Mouse (Mus musculus) retina, postnatal 7 days (tissue): ENCODE results near the gene Tatdn2.
"Not testable (repeated sequence)": the region's sequence is repeated elsewhere in the genome, so short reads cannot be mapped to it uniquely, and the experiment has no call there.

Source experiments
- DNase-seq: peaks from one replicate; pipeline ENCODE4 v3.0.0-alpha.2; 2012; ENCODE audit warnings: low read depth, low spot score

Tatdn2 gene

DNA sequence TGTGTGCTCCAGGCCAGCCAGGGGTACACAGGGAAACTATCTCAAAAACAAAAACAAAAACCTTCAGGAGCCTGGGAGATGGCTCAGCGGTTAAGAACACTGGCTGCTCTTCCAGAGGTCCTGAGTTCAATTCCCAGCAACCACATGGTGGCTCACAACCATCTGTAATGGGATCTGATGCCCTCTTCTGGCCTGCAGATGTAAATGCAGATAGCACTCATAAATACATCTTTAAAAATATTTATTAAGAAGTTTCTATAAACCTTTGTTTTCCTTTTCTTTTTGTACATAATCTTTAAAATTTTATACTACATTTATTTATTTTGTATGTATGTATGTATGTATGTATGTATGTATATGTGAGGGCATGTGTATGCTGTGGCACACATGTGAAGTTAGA is 24.8 kb upstream of the Tatdn2 start:
- DNase-seq, result not testable (repeated sequence)

DNA sequence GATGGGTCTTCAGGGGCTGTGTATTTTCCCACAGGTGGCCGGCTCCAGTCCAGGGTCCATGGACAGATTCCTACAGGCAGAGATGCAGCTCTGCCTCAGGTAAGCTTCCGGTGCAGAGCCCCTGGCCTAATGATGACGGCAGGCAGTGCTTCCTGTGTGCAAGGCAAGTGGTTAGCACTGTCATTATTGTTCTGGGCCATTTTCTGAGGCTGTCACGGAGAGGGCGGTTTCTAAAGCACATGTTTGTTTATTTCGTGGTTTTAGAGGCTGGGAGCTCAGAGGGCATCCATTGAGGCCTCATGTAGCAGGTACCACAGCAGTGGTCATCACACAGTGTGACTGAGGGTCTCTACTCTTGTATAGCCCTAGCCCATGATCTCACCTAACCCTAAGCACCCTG is 23.9 kb upstream of the Tatdn2 start:
- no peak for DNase-seq

DNA sequence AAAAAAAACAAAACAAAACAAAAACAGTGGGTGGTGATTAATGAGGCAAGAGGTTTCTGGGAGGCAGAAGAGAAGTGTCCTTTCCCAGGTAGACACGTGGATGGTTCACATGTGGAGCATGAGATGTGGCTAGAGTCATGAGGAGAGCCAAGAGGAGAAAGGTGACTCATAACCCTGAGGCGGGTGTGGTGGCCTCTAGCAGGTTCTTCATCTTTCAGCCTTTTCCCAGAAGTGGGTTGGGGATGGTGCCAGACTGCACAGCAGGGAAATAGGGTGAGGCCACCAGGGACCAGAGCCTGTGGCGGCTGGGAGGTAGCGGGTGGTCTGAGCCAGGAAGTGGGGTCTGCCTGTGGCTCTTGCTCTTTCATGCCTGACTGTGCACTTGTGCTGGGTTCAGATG is 21.6 kb upstream of the Tatdn2 start:
- no peak for DNase-seq

DNA sequence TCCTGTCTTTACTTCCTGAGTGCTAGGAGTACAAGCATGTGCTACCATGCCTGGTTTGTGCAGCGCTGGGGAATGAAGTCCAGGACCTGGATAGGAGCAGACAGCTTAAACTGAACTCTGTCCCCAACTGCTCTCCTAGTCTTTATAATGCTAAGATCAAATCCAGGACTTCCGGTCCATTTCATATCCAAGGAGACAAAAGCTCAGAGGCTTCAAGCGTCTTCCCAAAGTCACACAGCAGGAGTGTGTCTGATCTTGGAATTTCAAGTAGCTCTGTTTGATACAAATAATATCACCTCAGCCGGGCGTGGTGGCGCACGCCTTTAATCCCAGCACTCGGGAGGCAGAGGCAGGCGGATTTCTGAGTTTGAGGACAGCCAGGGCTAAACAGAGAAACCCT is 20.9 kb upstream of the Tatdn2 start:
- no peak for DNase-seq

DNA sequence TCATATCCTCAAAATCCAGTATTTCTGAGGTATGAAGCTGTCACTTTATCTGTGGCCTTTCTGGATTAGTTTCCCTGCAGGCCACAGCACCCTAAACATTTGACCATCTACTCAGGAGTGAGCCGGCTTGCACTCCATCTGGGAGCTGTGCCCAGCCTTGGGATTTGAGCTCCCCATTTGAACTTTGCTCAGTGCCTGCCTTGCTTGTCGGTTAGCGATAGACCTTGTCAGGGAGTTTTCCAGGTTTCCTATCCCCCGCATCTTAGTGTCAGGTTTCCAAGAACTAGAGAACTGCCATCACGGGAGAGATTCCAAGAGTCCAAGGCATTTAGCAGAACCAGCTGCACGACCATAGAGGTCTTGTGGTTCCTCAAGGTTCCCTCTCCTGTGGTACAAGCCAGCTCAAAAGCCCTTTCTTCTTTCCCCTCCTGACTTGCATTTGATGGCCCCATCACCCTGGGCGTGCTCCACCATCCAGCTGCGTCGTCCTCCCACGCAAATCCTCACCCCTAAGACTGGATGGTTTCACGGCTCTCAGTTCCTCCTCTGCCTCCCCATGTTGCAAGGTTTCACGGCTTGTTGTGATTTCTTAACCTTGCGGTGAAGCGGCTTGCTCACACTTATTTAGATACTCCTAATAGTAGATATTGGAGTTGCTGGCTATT is 19.6 kb upstream of the Tatdn2 start:
- no peak for DNase-seq

DNA sequence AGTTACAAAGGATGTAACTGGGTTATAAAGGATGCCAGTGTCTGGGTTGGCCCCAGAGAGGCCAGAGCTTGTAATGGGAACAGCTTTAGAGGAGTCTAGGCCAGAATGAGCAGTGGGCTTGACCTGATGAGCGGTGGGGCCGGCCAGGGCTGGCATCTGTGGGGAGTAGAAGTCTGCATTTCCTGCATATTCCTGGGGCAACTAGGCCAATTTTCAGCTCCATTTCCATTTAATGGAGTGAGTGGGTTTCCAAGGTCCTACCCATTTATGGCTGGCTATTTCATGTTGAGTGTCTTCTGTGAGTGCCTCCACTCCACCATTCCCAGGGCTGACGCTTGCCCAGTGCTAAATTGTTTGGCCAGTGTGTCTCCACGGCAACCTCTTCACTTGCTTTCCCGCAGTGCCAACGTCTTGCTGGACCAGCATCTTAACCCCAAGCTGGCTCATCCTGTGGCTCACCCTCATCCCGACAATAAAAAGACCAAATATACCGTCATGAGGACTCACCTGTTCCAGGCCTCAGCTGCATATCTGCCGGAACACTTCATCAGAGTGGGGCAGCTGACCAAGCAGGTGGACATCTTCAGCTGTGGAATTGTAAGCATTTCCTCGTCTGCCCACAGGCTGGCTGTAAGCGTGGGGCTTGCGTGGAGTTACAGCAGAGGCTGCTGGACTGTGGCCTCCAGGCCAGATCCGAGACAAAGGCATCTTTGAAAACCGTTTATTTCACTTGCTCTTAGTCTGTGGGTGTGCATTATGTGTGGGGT is 18.4 kb upstream of the Tatdn2 start:
- DNase-seq, result no peak

DNA sequence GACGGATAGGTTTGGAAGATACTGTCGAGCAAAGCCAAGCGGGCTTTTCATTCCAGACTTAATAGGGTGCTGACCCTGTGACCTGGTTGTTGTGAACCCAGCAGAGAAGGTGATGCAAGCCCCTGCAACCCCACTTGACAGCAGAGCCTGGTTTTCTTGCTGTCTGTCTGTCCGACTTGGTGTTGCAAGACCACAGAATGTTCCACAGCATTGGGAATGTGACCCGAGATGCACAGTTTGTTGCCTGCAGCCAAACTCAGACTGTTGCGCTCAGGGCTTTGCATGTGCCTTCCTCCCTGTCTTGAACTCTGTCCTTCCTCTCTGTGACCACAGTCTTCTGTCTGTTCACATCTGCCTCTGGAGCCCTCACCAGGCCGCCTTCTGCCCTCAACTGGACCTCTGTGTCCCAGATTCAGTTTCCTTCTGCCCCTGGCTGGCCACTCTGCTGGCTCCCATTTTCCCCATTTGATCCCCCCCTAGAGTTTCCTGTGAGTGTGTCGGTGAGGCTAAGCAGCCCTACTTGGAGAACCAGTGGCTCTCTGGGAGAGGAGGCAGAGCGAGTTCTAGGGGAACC is 16.8 kb upstream of the Tatdn2 start:
- no peak for DNase-seq

DNA sequence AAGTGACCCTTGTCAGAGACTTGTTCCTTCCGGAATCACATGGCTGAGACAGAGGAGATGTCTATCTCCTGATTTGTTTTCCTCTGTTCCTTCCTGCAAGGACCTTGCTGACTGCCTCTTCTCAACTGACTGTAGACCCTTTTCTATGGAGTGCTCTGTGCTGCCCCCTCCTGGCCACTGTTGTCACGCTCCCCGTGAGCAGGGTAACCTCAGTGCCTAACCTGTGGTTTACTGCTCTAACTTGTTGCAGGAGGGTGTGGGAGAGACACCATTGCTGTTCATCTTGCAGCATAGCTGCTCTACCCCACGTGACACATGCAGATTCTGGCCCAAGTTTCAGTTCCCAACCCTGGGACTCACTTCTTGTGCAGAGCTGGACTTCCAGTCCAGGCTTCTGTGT is 15.6 kb upstream of the Tatdn2 start:
- DNase-seq, result peak; percentile 61

DNA sequence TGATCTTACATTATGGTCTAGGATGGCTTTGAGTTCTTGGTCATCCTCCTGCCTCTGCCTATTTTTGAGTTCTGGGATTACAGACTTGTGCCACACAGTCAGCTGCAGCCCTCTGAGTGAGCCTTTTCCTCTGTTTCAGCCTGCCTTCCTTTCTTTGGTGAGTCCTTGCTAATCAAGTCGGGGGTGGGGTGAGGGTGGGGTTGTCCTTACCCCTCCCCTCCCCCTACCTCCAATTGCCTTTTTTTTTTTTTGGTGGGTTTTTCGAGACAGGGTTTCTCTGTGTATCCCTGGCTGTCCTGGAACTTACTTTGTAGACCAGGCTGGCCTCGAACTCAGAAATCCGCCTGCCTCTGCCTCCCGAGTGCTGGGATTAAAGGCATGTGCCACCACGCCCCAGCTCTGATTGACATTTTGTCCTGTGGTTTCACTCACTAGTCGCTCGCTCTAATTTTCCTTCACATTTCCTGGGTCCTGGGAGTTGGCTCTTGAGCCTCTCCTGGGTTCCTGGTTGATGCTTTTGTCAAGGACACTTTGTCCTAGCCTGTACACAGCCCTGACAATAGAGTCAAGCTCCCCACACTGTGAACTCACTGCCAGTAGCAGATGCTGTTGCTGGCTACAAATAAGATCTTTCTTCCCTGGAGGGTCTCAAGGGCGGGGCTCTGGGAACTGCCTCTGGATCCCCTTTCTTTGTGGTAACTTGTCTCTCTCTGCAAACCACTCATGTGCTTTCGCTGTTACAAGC is 13.6 kb upstream of the Tatdn2 start:
- no peak for DNase-seq

DNA sequence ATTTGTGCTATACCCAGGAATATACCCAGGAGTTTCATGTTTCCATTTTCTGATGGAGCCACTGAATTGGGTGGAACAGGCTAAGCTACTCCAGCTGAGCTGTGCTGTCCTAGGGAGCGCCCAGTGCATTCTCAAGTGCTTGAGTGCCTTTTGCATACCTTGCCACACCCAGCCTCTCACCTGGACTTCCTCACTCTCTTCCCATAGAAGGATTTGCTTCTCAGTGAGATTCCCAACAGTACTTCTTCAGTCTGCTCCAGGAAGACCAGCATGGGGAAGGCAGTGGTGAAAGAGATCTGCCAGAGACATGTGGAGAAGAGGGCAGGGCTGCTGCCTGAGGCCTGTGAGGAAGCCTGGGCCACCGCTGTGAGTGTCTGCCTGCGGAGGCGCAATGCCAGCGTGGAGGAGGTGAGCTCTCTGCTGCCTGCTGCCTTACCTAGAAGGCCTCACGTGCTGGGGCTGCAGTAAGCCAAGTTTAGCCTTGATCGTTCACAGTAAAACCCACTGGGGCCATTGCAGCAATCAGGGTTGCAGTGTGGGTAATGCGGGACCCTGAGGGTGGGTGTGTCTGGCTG is 10.2 kb upstream of the Tatdn2 start:
- no peak for DNase-seq

DNA sequence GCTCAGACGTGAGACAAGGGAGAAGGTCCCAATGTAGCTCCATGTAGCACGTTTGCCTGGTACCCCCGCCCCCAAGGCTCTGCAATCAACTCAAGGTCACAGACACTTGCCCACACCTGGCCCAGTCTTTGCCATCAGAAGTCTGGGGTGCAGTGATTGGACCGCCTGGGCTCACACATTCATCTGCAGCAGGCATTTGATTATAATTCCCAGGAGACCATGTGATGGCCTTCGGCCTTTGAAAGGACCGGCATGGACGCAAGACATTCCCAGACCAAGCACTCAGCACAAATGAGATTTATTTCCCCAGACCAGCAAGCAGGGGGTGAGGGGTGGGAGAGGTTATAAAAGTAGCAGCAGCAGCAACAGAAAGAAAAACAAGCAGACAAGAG is 6.8 kb upstream of the Tatdn2 start:
- no peak for DNase-seq

DNA sequence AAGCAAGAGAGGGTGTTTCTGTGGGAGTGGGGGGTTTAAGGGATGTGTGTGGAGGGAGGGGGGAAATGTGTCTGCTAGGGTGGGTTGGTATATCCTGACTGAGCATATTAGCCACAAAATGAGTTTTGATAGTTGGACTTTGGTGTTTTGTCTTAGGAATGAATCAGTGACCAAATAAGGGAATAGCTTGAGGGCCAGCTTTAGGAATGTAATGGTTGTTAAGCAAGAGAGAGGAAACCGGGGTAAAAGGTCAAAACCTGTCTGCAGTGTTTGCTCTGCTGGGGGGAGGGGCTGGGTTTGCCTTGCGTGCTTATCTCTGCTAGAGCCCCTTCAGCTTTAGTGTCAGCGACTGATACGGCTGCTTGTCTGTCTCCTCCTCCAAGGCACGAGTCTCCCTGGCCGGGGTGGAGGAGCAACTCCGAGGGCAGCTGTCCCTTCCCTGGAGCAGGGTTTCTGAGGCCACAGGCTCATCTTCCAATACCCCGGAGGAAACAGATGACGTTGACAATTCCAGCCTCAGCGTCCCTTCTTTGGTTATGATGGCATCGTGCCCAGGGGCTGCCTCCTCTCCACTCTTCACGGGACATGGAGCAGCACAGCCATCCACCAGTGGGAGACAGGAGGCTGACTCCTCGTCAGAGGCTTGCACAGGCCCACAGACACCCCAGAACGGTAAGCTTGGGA is 6.3 kb upstream of the Tatdn2 start:
- no peak for DNase-seq

DNA sequence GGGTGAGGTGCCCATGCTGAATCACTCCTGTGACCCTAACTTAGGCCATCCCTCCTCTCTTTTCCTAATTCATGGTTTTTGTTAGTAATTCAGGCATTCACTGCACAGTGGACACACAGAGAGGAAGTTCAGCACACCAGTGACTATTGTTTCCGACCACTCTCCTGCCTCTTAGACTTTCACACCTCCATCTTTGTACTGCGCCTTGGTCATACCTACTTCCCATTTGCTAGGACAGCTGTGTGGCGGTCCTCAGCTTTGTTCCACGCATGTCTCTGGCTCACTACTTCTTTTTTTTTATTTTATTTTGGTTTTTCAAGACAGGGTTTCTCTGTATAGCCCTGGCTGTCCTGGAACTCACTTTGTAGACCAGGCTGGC is 5.8 kb upstream of the Tatdn2 start:
- DNase-seq, result no peak

DNA sequence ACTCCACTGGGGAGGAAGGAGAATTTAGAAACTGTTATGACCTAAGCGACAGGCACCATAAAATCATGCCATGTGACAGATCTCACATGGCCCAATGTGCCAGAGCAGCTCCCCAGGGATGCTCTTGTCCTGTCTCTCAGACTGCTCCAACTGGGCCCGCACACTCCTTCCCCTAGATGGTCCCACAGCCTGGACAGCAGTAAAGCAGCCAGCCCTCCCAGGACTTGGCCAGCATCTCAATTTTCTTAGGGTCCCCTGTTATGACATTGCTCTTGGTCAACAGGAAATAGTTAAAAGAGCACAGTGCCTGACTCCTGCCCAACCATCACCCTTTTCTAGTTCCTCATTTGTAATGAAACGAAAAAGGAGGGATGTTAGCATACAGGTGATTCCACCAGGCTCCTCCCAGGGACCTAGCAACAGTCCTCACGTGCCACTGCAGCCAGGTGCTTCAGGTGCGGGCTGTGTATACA is 4.2 kb upstream of the Tatdn2 start:
- no peak for DNase-seq

DNA sequence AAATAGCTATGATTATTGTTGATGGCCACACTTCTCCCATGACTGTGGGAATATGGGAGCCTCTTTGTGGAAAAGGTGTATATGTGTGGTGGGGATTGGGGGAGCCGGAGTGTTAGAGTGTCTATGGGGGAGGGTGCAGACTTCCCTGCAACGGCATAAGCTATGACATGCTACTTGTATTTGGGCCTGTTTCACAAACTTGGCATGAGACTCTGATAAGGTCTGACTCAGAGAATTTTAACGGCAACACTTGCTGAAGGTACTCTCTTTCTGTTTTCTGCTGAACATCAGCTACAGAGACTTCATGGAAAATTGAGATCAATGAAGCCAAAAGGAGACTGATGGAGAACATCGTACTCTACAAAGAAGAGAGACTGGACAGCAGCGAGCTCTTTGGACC is 3.5 kb upstream of the Tatdn2 start:
- DNase-seq, result no peak

DNA sequence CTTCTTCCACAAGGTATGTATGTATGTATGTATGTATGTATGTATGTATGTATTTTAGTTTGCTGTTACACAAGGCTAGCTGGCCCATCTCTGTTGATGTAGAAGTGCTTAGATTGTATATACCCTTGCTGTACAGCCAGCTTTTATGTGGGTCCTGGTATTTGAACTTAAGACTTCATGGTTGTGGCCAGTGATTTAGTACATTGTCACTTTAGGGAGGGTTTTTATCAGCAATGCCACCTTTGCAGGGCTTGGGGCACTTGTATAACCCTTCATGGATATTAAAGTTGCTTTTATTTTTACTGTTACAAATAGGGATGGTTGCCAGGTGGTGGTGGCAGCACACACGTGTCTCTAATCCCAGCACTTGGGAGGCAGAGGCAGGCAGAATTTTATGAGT is 1.6 kb upstream of the Tatdn2 start:
- DNase-seq, result no peak

DNA sequence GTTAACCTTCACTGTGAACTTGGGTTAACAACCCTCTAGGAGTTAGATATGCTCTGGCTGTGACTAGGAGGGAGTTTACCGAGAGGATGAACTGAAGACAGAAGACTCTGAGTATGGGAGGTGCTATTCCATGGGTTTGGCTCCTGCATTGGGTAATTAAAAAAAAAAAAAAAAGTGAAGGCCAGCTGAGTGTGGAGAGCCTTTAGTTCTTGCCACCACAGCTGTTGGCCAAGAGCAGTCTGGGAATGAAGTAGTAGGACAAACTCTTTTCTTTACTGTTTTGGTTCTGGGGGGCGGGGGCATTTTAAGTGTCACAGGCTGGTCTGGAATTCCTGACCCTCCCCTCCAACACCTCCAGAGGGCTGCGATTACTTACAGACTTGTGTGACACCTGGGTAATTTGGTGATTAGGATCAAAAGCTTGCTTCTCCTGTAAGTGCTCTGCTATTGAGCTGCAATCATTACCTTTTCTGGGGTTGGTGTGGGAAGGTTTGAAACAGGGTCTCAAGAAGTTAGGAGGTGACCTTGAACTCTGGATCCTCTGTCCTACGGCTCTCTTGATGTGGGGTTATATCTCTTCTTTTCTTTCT is 989 bp upstream of the Tatdn2 start:
- DNase-seq, result no peak

DNA sequence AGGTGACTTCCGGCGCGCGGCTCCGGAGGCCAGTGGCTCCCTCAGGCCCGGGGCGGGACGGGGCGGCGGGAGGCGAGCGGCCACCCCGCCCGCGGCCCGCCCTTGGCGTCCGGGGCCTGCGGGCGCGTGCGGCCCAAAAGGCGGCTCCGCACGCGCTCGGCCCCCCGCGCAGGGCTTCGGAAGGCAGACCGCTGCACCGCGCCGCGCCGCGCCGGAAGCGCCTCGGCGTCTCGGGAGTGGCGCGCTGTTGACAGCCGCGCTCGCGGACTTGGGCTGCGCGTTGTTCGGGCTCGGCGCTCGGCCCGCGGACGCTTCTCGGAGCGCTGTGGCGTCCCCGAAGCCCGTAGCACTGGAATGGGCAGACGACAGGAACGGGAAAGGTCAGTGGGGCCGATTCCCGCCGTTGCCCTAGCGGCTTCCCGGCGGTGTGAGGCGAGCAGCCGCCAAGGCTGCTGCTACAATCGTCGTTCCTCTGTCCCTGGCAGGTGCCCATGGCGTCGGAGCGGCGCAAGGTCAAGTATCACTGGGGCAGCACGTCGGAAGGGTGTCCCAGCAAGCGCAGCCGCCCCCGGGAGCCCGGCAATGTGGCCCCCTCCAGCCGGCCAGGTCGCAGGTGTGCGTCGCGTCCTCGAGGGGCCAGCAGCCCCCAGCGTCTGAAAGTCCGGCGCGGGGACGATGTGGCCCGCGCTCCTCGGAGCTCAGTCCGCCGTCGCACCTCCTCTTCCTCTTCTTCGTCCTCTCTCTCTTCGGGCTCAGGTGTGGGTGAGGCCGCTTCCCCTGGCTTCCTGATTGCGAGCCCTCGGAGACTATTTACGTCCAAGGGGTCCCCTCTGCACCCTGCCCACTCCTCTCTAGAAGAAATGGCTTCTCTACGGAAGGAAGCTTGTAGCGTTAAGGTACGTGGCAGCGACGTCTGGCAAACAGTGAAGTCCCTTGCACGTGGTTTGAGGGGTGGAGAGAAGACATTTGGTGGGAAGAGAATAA is 664 bp downstream of the Tatdn2 start:
- no peak for DNase-seq

DNA sequence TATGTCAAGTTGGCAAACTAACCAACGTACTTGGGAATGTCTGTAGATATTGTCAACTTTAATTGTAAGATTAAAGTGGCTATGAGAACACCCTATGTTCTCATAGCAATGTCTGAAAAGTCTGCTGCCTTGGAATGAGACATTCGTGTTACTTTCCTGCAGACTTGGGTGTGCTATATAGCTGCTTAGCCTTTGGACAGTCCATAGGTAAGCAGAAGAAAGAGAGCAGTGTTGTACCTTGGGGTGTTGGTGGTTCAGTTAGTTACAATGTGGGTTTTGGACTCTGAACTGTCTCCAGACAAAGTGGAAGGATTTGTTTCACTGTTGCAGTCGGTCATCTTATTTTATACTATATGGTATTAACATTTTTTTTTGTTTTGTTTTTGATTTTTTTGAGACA is 15.9 kb downstream of the Tatdn2 start:
- no peak for DNase-seq

DNA sequence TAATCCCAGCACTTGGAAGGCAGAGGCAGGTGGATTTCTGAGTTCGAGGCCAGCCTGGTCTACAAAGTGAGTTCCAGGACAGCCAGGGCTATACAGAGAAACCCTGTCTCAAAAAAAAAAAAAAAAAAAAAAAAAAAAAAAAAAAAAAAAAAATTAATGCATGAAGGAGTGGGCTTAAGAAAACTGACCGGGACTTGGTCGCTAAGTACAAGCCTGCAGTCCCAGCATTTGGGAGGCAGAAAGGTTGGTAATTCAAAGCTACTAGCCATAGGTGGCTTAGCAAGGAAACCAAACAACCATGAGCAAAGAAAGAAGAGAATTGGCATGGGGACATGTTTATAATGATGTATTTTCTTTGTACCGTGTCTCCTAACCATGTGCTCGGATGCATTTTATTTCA is 16.5 kb downstream of the Tatdn2 start:
- DNase-seq, result not testable (repeated sequence)
